Mouse (Mus musculus) urinary bladder, postnatal 4 days (tissue): ENCODE data around the gene Nup85.

Experiments used
- DNase-seq, 2 experiments: peaks; one replicate each; pipeline ENCODE4 v3.0.0; 2021 to 2022; ENCODE audit warnings: low spot score in 2 of 2

Gene Nup85

GRCm38 (mm10) chr11:115632247-115632646, 68.0 kb downstream of the Nup85 start:
- no peak for DNase-seq

DNA sequence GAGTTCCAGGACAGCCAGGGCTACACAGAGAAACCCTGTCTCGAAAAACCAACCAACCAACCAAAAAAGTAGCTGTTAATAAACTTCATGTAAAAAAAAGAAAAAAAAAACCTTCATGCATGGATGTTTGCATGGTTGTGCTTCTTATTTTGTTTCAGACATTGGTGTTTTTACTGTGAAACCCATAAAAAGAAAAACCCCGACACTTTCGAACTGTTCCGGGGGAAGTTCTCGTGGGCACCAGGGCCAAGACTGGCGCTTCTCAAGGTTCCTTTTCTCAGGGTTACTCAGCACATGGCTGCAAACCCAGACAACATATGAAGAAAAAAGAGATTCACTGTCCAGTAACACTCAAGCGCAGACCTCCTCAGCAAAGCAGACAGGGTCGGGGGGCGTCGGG, 68.6 kb downstream of the Nup85 start:
- DNase-seq: no peak
